Mouse (Mus musculus): ENCODE data around the gene Cd9. TPM values are rescaled to one million over a fixed set of nuclear protein-coding genes. Genes with fewer than 3 reads are reported as not detected.

Gene Cd9
- polyA plus RNA-seq, 1 experiment from 2014 or later: 91.7 TPM

GRCm38 (mm10) chr6:125482427-125482831 lies 12.2 kb downstream of the Cd9 start:
- Histone ChIP-seq H3K36me3 (no peaks in the 10 kb centered on the region), H3K4me3 (no peak overlapping the region), H3K4me2 (peak overlapping the region; percentile 30; the same call in 1 of the 2 replicates), H3K27me3 (peaks cover 8% of the 10 kb centered on the region; the same call in 1 of the 2 replicates), H3K4me1 (replicated peaks) (peaks cover 61% of the 10 kb centered on the region), H3K9me3 (replicated peaks) (no peaks in the 10 kb centered on the region), H3K27ac (peak overlapping the region; percentile 84), H3K9ac (no peak overlapping the region)
- no peak for ATAC-seq (replicated peaks; ENCODE audit: insufficient number of reproducible peaks, insufficient read depth, low FRiP score, low read depth)
- WGBS: 58% methylated on average over 5 of the region's 5 CpGs

GRCm38 (mm10) chr6:125481667-125482390 lies 12.8 kb downstream of the Cd9 start:
- peak overlapping the region; percentile 30 for H3K4me2 ChIP-seq
- H3K9ac ChIP-seq: no peak overlapping the region
- H3K9me3 ChIP-seq (replicated peaks): no peaks in the 10 kb centered on the region
- no peak overlapping the region for H3K4me3 ChIP-seq
- H3K4me1 ChIP-seq (replicated peaks): peaks cover 67% of the 10 kb centered on the region
- 0 out of 2 replicates have a peak, but pooled peaks have one; percentile 12 for ATAC-seq (replicated peaks; ENCODE audit: insufficient number of reproducible peaks, insufficient read depth, low FRiP score, low read depth)
- H3K36me3 ChIP-seq: no peaks in the 10 kb centered on the region
- peaks cover 8% of the 10 kb centered on the region; the same call in 1 of the 2 replicates for H3K27me3 ChIP-seq
- peak overlapping the region; percentile 84 for H3K27ac ChIP-seq
- WGBS: 49% methylated on average over 7 of the region's 7 CpGs

GRCm38 (mm10) chr6:125480396-125481361 lies 13.9 kb downstream of the Cd9 start:
- Histone ChIP-seq H3K4me2 (peak overlapping the region; percentile 30; the same call in 1 of the 2 replicates), H3K9ac (no peak overlapping the region), H3K9me3 (replicated peaks) (no peaks in the 10 kb centered on the region), H3K4me3 (no peak overlapping the region), H3K36me3 (no peaks in the 10 kb centered on the region), H3K4me1 (replicated peaks) (peaks cover 61% of the 10 kb centered on the region), H3K27me3 (peaks cover 8% of the 10 kb centered on the region; the same call in 1 of the 2 replicates), H3K27ac (peak overlapping the region; percentile 84)
- WGBS: 30% methylated on average over 12 of the region's 12 CpGs
- no peak for ATAC-seq (replicated peaks; ENCODE audit: insufficient number of reproducible peaks, insufficient read depth, low FRiP score, low read depth)

GRCm38 (mm10) chr6:125479359-125479758 lies 15.2 kb downstream of the Cd9 start:
- H3K9ac ChIP-seq: no peak overlapping the region
- no peak overlapping the region for H3K4me3 ChIP-seq
- no peak overlapping the region for H3K27ac ChIP-seq
- 84% methylated on average over 9 of the region's 9 CpGs for WGBS
- ATAC-seq (replicated peaks; ENCODE audit: insufficient number of reproducible peaks, insufficient read depth, low FRiP score, low read depth): no peak
- H3K4me1 ChIP-seq (replicated peaks): peaks cover 57% of the 10 kb centered on the region
- no peak overlapping the region for H3K4me2 ChIP-seq
- H3K36me3 ChIP-seq: no peaks in the 10 kb centered on the region
- H3K9me3 ChIP-seq (replicated peaks): no peaks in the 10 kb centered on the region
- H3K27me3 ChIP-seq: peaks cover 8% of the 10 kb centered on the region; the same call in 1 of the 2 replicates

GRCm38 (mm10) chr6:125478135-125479128 lies 16.2 kb downstream of the Cd9 start:
- ATAC-seq (replicated peaks; ENCODE audit: insufficient number of reproducible peaks, insufficient read depth, low FRiP score, low read depth): no peak
- H3K27me3 ChIP-seq: peaks cover 7% of the 10 kb centered on the region; the same call in 1 of the 2 replicates
- H3K9ac ChIP-seq: no peak overlapping the region
- H3K27ac ChIP-seq: peak overlapping the region; percentile 62; the same call in 1 of the 2 replicates
- WGBS: 72% methylated on average over 16 of the region's 16 CpGs
- H3K4me3 ChIP-seq: no peak overlapping the region
- no peak overlapping the region for H3K4me2 ChIP-seq
- H3K4me1 ChIP-seq (replicated peaks): peaks cover 57% of the 10 kb centered on the region
- H3K9me3 ChIP-seq (replicated peaks): no peaks in the 10 kb centered on the region
- H3K36me3 ChIP-seq: no peaks in the 10 kb centered on the region

GRCm38 (mm10) chr6:125476826-125477589 lies 17.6 kb downstream of the Cd9 start:
- Histone ChIP-seq H3K27ac (peak overlapping the region; percentile 62), H3K4me3 (no peak overlapping the region), H3K4me1 (replicated peaks) (peaks cover 52% of the 10 kb centered on the region), H3K9ac (no peak overlapping the region), H3K27me3 (peaks cover 5% of the 10 kb centered on the region; the same call in 1 of the 2 replicates), H3K4me2 (no peak overlapping the region), H3K9me3 (replicated peaks) (no peaks in the 10 kb centered on the region), H3K36me3 (no peaks in the 10 kb centered on the region)
- no peak for ATAC-seq (replicated peaks; ENCODE audit: insufficient number of reproducible peaks, insufficient read depth, low FRiP score, low read depth)
- WGBS: 74% methylated on average over 9 of the region's 9 CpGs

- Histone ChIP-seq H3K4me3 (no peak overlapping the region), H3K36me3 (no peaks in the 10 kb centered on the region), H3K4me2 (no peak overlapping the region), H3K4me1 (replicated peaks) (peaks cover 52% of the 10 kb centered on the region), H3K9ac (no peak overlapping the region), H3K27ac (peak overlapping the region; percentile 62), H3K27me3 (no peaks in the 10 kb centered on the region), H3K9me3 (replicated peaks) (no peaks in the 10 kb centered on the region)
- WGBS: 46% methylated on average over 8 of the region's 8 CpGs
- ATAC-seq (replicated peaks; ENCODE audit: insufficient number of reproducible peaks, insufficient read depth, low FRiP score, low read depth): 0 out of 2 replicates have a peak, but pooled peaks have one; percentile 28
Measured at GRCm38 (mm10) chr6:125476090-125476489, 18.5 kb downstream of the Cd9 start.

- WGBS: 47% methylated on average over 1 of the region's 1 CpGs
- H3K4me2 ChIP-seq: no peak overlapping the region
- H3K4me3 ChIP-seq: no peak overlapping the region
- no peaks in the 10 kb centered on the region for H3K36me3 ChIP-seq
- H3K9me3 ChIP-seq (replicated peaks): no peaks in the 10 kb centered on the region
- no peaks in the 10 kb centered on the region for H3K27me3 ChIP-seq
- H3K4me1 ChIP-seq (replicated peaks): peaks cover 44% of the 10 kb centered on the region
- ATAC-seq (replicated peaks; ENCODE audit: insufficient number of reproducible peaks, insufficient read depth, low FRiP score, low read depth): no peak
- H3K9ac ChIP-seq: no peak overlapping the region
- peak overlapping the region; percentile 21; the same call in 1 of the 2 replicates for H3K27ac ChIP-seq
Measured at GRCm38 (mm10) chr6:125475184-125475583, 19.4 kb downstream of the Cd9 start.

GRCm38 (mm10) chr6:125473939-125474338 lies 20.7 kb downstream of the Cd9 start:
- H3K9ac ChIP-seq: no peak overlapping the region
- H3K9me3 ChIP-seq (replicated peaks): no peaks in the 10 kb centered on the region
- H3K4me3 ChIP-seq: no peak overlapping the region
- H3K4me2 ChIP-seq: no peak overlapping the region
- 0 out of 2 replicates have a peak overlapping the region, but pooled peaks have one; percentile 22 for H3K27ac ChIP-seq
- peaks cover 48% of the 10 kb centered on the region for H3K4me1 ChIP-seq (replicated peaks)
- no peaks in the 10 kb centered on the region for H3K27me3 ChIP-seq
- no peak for ATAC-seq (replicated peaks; ENCODE audit: insufficient number of reproducible peaks, insufficient read depth, low FRiP score, low read depth)
- H3K36me3 ChIP-seq: no peaks in the 10 kb centered on the region
- 71% methylated on average over 5 of the region's 5 CpGs for WGBS

- ATAC-seq (replicated peaks; ENCODE audit: insufficient number of reproducible peaks, insufficient read depth, low FRiP score, low read depth): no peak
- H3K4me2 ChIP-seq: no peak overlapping the region
- no peak overlapping the region for H3K4me3 ChIP-seq
- no peaks in the 10 kb centered on the region for H3K36me3 ChIP-seq
- H3K4me1 ChIP-seq (replicated peaks): peaks cover 53% of the 10 kb centered on the region
- no peaks in the 10 kb centered on the region for H3K27me3 ChIP-seq
- H3K9ac ChIP-seq: no peak overlapping the region
- 60% methylated on average over 9 of the region's 9 CpGs for WGBS
- 0 out of 2 replicates have a peak overlapping the region, but pooled peaks have one; percentile 22 for H3K27ac ChIP-seq
- H3K9me3 ChIP-seq (replicated peaks): no peaks in the 10 kb centered on the region
Measured at GRCm38 (mm10) chr6:125473321-125473721, 21.3 kb downstream of the Cd9 start.

Data from heart, embryonic 15.5 days (tissue).